Mouse (Mus musculus): Measurements from ENCODE around the gene Wnt5b. TPM values are rescaled to one million over a fixed set of nuclear protein-coding genes. Genes with fewer than 3 reads are reported as not detected.

Gene Wnt5b
- polyA plus RNA-seq, 1 experiment: 0.04 TPM

DNA sequence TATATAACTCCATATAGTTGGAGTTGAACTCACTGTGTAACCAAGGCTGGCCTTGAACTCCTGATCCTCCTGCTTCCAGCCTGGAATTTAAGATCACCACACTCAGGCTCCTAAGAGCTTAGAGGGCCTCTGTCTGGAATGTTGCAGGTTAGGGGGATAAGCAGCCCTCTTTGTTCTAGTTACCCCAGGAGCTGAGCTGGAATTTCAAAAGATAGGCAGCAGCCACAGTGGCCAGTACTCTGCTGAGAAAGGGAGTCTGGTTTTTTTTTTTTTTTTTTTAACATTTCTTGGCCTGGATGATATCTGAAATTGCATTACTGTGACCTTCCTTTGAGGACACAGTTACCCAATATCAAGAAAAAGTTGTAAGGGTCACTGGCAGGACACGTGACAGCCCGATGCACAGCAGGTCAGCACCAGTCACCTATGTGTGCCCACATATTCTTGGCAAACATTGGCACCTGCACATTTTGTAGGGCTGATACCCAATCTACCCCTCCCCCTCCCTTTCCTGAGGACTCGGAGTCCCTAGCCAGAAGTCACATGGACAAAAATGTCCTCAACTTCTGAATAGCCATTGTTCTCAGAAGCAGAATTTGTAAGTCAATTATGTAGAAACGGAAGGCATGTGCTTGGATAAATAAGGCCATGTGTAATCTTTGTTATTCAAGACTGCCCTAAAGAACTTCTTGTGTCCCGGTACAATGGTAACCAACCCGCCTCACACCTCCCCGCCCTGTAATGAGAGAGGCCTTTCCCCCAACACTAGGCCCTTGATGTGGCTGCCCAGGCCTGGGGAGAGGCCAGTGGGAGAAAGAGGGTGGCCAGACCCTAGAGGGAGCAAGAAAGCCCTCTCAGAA is 125.5 kb downstream of the Wnt5b start:
- Histone ChIP-seq H3K27me3 (ENCODE audit: control insufficient read depth, insufficient read depth, insufficient read length) (peaks cover 4% of the 10 kb centered on the region), H3K4me2 (ENCODE audit: low read depth) (no peak overlapping the region), H3K36me3 (ENCODE audit: control insufficient read depth, insufficient read depth) (no peaks in the 10 kb centered on the region), H3K4me3 (no peak overlapping the region), H3K79me2 (ENCODE audit: control insufficient read depth, insufficient read depth) (no peaks in the 10 kb centered on the region), H3ac (ENCODE audit: control insufficient read depth, insufficient read length) (no peak overlapping the region)
- TF ChIP-seq REST (IDR thresholded peaks at IDR 0.05; ENCODE audit: insufficient read depth, insufficient read length): no peak
- no peak for TF ChIP-seq TCF12 (IDR thresholded peaks at IDR 0.05; ENCODE audit: insufficient read depth, poor library complexity, severe bottlenecking)
- TF ChIP-seq SRF (IDR thresholded peaks at IDR 0.05; ENCODE audit: control insufficient read depth, insufficient read length, low read depth): no peak
- TF ChIP-seq E2F4 (IDR thresholded peaks at IDR 0.05; ENCODE audit: insufficient read depth): no peak
- TF ChIP-seq MYOG (IDR thresholded peaks at IDR 0.05; ENCODE audit: control insufficient read depth in 1 of 3, insufficient read depth in 1 of 3, insufficient read length in 2 of 3, low read depth in 2 of 3): no peak
- TF ChIP-seq MAX (IDR thresholded peaks at IDR 0.05; ENCODE audit: low read depth): no peak
- no peak for TF ChIP-seq MYOD1 (IDR thresholded peaks at IDR 0.05; ENCODE audit: control insufficient read depth in 1 of 3, insufficient read length in 2 of 3, low read depth in 2 of 3)
- TF ChIP-seq POLR2AphosphoS2 (IDR thresholded peaks at IDR 0.05; ENCODE audit: insufficient read length, low read depth): no peak
- no peak for TF ChIP-seq TCF3 (IDR thresholded peaks at IDR 0.05; ENCODE audit: insufficient read length, low read depth)
- TF ChIP-seq POLR2A (IDR thresholded peaks at IDR 0.05; ENCODE audit: insufficient read length, low read depth): no peak

DNA sequence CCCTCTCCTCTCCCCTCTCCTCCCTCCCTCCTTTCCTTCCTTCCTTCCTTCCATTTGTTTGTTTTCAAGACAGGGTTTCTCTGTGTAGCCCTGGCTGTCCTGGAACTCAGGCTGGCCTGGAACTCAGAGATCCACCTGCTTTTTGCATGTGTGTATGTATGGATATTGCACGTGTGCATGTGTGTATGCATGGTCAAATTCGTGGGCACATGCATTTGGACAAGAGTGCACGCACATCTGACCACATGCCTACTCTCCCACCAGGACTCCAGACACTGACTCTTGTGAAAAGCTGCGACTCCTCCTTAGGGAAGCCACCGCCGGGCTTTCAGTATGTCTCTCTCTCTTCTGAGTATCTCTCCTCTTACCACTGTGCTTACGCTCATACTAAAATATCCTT is 126.3 kb downstream of the Wnt5b start:
- Histone ChIP-seq H3K36me3 (ENCODE audit: control insufficient read depth, insufficient read depth) (no peaks in the 10 kb centered on the region), H3K4me3 (no peak overlapping the region), H3K4me2 (ENCODE audit: low read depth) (no peak overlapping the region), H3K79me2 (ENCODE audit: control insufficient read depth, insufficient read depth) (no peaks in the 10 kb centered on the region), H3ac (ENCODE audit: control insufficient read depth, insufficient read length) (no peak overlapping the region), H3K27me3 (ENCODE audit: control insufficient read depth, insufficient read depth, insufficient read length) (peaks cover 4% of the 10 kb centered on the region)
- TF ChIP-seq MYOD1 (IDR thresholded peaks at IDR 0.05; ENCODE audit: control insufficient read depth in 1 of 3, insufficient read length in 2 of 3, low read depth in 2 of 3): no peak
- TF ChIP-seq CEBPB (IDR thresholded peaks at IDR 0.05; ENCODE audit: insufficient read depth, poor library complexity, severe bottlenecking): no peak
- no peak for TF ChIP-seq POLR2AphosphoS2 (IDR thresholded peaks at IDR 0.05; ENCODE audit: insufficient read length, low read depth)
- TF ChIP-seq TCF3 (IDR thresholded peaks at IDR 0.05; ENCODE audit: insufficient read length, low read depth): no peak
- no peak for TF ChIP-seq TCF12 (IDR thresholded peaks at IDR 0.05; ENCODE audit: insufficient read depth, poor library complexity, severe bottlenecking)
- TF ChIP-seq MAX (IDR thresholded peaks at IDR 0.05; ENCODE audit: low read depth): no peak
- no peak for TF ChIP-seq POLR2A (IDR thresholded peaks at IDR 0.05; ENCODE audit: insufficient read length, low read depth)
- no peak for TF ChIP-seq E2F4 (IDR thresholded peaks at IDR 0.05; ENCODE audit: insufficient read depth)
- TF ChIP-seq MYOG (IDR thresholded peaks at IDR 0.05; ENCODE audit: control insufficient read depth in 1 of 3, insufficient read depth in 1 of 3, insufficient read length in 2 of 3, low read depth in 2 of 3): no peak
- no peak for TF ChIP-seq REST (IDR thresholded peaks at IDR 0.05; ENCODE audit: insufficient read depth, insufficient read length)

DNA sequence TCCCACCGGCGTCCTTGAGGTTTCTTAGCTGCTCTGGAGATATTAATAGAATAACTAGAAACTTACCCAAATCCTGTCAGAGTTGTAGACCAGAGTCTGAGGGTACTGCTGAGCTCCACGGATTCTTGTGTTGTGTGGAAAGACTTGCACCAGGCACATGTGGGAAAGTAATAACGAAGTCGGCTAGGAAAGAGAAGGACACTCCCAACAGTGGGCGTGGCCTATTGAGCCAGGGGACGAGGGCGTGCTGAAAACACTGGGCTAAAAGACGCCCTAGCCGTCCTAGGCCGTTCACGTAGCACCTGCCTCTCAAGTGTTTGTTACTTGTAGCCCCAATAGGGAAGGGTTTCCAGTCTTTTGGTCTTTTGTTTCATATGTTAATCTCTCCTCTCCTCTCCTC is 126.8 kb downstream of the Wnt5b start, which contains the start of gene Adipor2:
Adipor2 (minus strand) TSS at position 351 of the 400 bp plus-strand sequence.
- Histone ChIP-seq H3K27me3 (ENCODE audit: control insufficient read depth, insufficient read depth, insufficient read length) (peaks cover 4% of the 10 kb centered on the region), H3K4me2 (ENCODE audit: low read depth) (no peak within 1 kb of the TSS), H3K79me2 (ENCODE audit: control insufficient read depth, insufficient read depth) (no peaks in the 10 kb centered on the region), H3K36me3 (ENCODE audit: control insufficient read depth, insufficient read depth) (no peaks in the 10 kb centered on the region), H3K4me3 (no peak within 1 kb of the TSS), H3ac (ENCODE audit: control insufficient read depth, insufficient read length) (no peak within 1 kb of the TSS)
- TF ChIP-seq MYOG (IDR thresholded peaks at IDR 0.05; ENCODE audit: control insufficient read depth in 1 of 3, insufficient read depth in 1 of 3, insufficient read length in 2 of 3, low read depth in 2 of 3) (no peak), E2F4 (IDR thresholded peaks at IDR 0.05; ENCODE audit: insufficient read depth) (no peak), MAX (IDR thresholded peaks at IDR 0.05; ENCODE audit: low read depth) (no peak), MYOD1 (IDR thresholded peaks at IDR 0.05; ENCODE audit: control insufficient read depth in 1 of 3, insufficient read length in 2 of 3, low read depth in 2 of 3) (no peak), POLR2AphosphoS2 (IDR thresholded peaks at IDR 0.05; ENCODE audit: insufficient read length, low read depth) (no peak)

DNA sequence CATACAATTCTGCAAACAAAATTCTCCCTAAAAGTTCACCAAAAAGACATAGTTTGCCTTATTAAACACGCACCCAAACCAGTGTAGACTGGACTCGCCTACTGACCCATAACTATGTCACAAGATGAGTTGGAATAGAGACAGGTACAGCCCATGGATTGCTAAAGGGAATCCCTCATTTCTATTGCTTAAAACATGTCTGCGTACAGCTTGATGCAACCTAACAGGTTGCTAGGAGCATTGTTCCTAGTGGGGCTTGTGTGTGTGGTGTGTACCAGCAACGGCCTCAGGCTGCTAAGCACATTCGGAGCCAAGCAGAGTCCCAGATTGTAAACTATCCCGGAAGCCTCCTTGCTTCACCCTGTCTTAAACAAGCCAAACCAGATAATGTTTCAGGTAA is 127.5 kb downstream of the Wnt5b start:
- TF ChIP-seq CEBPB (IDR thresholded peaks at IDR 0.05; ENCODE audit: insufficient read depth, poor library complexity, severe bottlenecking) (no peak), MYOD1 (IDR thresholded peaks at IDR 0.05; ENCODE audit: control insufficient read depth in 1 of 3, insufficient read length in 2 of 3, low read depth in 2 of 3) (no peak), SRF (IDR thresholded peaks at IDR 0.05; ENCODE audit: control insufficient read depth, insufficient read length, low read depth) (no peak), USF1 (IDR thresholded peaks at IDR 0.05; ENCODE audit: low read depth) (no peak), MYOG (IDR thresholded peaks at IDR 0.05; ENCODE audit: control insufficient read depth in 1 of 3, insufficient read depth in 1 of 3, insufficient read length in 2 of 3, low read depth in 2 of 3) (no peak), POLR2A (IDR thresholded peaks at IDR 0.05; ENCODE audit: insufficient read length, low read depth) (no peak), REST (IDR thresholded peaks at IDR 0.05; ENCODE audit: insufficient read depth, insufficient read length) (no peak)
- H3ac ChIP-seq (ENCODE audit: control insufficient read depth, insufficient read length): no peak overlapping the region
- H3K79me2 ChIP-seq (ENCODE audit: control insufficient read depth, insufficient read depth): no peaks in the 10 kb centered on the region
- H3K4me3 ChIP-seq: no peak overlapping the region
- no peak overlapping the region for H3K4me2 ChIP-seq (ENCODE audit: low read depth)
- H3K27me3 ChIP-seq (ENCODE audit: control insufficient read depth, insufficient read depth, insufficient read length): peaks cover 4% of the 10 kb centered on the region
- no peaks in the 10 kb centered on the region for H3K36me3 ChIP-seq (ENCODE audit: control insufficient read depth, insufficient read depth)

Data from myocyte (in vitro differentiated cells).